Mouse (Mus musculus): ENCODE measurements around the gene Hddc3. TPM values are rescaled to one million over a fixed set of nuclear protein-coding genes. Genes with fewer than 3 reads are reported as not detected.

Gene Hddc3
- polyA plus RNA-seq (2016; fragmentation: Nextera tagmentation; extraction: Ambion mirVana) = 25.8 and 29.6 TPM in 2 replicates

DNA sequence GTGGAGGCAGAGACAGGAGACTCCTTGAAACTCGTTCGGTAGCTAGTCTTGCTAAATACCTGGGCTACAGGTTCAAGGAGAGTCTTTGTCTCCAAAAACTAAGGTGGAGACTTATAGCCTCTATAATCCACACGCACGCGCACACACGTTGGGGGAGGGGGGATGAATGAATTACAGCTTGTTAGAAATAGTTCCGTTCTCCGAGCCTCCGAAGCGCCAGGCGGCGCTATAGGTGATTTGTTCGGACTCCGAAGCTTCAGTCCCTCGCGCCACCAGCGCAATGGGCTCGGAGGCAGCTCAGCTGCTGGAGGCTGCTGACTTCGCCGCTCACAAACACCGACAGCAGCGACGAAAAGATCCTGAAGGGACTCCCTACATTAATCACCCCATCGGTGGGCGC, at the start of gene Hddc3:
Gene Hddc3, plus strand, starts transcription at position 247 of the 400 bp plus-strand sequence.
- peaks cover 48% of the 10 kb centered on the region for H3K4me1 ChIP-seq (replicated peaks)
- peak within 1 kb of the TSS; percentile 78 for H3K9ac ChIP-seq (replicated peaks)
- H3K9me3 ChIP-seq = no peaks in the 10 kb centered on the region
- no peaks in the 10 kb centered on the region for H3K27me3 ChIP-seq
- H3K27ac ChIP-seq = peak within 1 kb of the TSS; percentile 79
- H3K4me3 ChIP-seq (replicated peaks) = peak within 1 kb of the TSS; percentile 56
- peak within 1 kb of the TSS; percentile 76 for H3K4me2 ChIP-seq
- H3K36me3 ChIP-seq = peaks cover 5% of the 10 kb centered on the region; the same call in 1 of the 2 replicates
- ATAC-seq (ENCODE audit: insufficient number of reproducible peaks, insufficient read depth, low FRiP score, low TSS enrichment, low read depth) = no peak
- WGBS = under 1% methylated on average over 25 of the region's 25 CpGs

DNA sequence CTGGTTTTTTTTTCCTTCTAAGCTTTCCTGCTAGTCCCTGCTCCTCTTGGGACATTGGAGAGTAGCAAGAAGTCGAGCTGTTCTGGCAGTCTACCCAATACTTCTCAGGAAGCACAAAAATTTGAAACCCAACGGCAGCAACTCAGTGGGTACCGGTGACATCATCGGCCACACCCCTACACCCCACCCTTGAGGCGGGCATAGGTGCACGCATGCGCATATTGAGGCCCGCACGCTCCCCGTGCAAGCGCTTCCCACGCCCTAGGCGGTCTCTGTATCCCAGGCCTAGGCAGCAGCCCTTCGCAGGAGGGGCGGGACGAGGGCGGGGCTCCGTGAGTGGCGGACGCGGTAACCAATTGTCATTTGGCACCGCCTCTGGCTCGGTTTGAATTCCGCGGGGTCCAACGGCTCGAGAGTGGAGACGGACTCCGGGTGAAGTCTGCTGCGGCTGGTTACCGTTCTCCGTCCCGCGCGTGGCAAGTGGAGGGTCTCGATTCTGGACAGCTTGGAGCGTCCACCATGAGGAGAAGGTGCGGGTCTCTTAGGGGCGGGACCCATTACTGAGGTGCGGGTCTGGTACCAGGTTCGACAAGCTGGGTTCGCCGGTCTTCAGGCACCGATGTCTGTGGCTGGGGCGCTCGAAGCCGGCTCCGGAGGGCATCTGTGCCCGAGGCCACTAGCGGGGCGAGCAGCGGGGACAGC, 48.7 kb upstream of the Hddc3 start, which contains the start of gene Prc1:
Gene Prc1, plus strand, starts transcription at position 389 of the 702 bp plus-strand sequence.
- H3K9me3 ChIP-seq = no peaks in the 10 kb centered on the region
- peaks cover 22% of the 10 kb centered on the region for H3K4me1 ChIP-seq (replicated peaks)
- peaks cover 34% of the 10 kb centered on the region for H3K36me3 ChIP-seq
- peak; percentile 98 for ATAC-seq (ENCODE audit: insufficient number of reproducible peaks, insufficient read depth, low FRiP score, low TSS enrichment, low read depth)
- under 1% methylated on average over 52 of the region's 52 CpGs for WGBS
- peak within 1 kb of the TSS; percentile 78 for H3K9ac ChIP-seq (replicated peaks)
- peak within 1 kb of the TSS; percentile 63 for H3K4me2 ChIP-seq
- no peaks in the 10 kb centered on the region for H3K27me3 ChIP-seq
- peak within 1 kb of the TSS; percentile 88 for H3K27ac ChIP-seq
- H3K4me3 ChIP-seq (replicated peaks) = peak within 1 kb of the TSS; percentile 81

DNA sequence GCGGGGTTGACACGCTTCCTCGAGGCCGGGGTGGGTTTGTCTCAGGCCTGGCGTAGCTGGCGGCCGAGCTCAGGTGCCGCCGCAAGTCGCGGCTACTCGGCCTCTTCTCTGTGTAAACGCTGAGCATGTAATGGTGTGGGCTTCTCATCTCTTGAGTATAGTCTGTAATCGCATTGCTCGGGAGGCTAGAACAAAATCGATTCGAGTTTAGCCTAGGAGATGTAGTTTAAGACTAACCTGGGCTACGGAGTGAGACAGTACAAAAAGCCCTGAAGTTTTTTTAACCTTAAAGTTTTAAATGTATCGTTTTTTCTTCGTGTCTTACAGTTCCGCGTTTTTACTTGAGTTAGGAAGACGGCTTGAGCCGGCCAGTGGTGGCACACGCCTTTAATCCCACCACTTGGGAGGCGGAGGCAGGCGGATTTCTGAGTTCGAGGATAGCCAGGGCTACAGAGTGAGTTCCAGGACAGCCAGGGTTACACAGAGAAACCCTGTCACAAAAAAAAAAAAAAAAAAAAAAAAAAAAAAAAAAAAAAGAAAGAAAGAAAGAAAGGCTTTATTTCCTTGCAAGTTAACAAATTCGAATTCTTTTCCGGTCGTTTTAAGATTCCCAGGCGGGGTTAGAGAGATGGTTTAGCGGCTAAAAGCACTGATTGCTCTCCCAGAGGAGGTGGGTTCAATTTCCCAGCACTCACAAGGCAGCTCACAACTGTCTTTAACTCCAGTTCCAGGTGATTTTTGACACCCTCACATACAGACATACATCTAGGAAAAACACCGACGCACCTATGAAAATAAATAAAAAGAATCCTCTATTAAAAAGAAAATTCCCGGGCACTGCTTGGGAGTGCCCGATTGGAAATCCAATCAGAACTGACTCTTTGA, 47.9 kb upstream of the Hddc3 start:
- Histone ChIP-seq H3K4me1 (replicated peaks) (peaks cover 22% of the 10 kb centered on the region), H3K9ac (replicated peaks) (peak overlapping the region; percentile 78), H3K4me2 (peak overlapping the region; percentile 63), H3K4me3 (replicated peaks) (peak overlapping the region; percentile 81), H3K9me3 (no peaks in the 10 kb centered on the region), H3K36me3 (peaks cover 36% of the 10 kb centered on the region), H3K27ac (peak overlapping the region; percentile 88), H3K27me3 (no peaks in the 10 kb centered on the region)
- 9% methylated on average over 37 of the region's 37 CpGs for whole genome bisulfite sequencing
- peak; percentile 63; the same call in 1 of the 2 replicates for ATAC-seq (ENCODE audit: insufficient number of reproducible peaks, insufficient read depth, low FRiP score, low TSS enrichment, low read depth)

DNA sequence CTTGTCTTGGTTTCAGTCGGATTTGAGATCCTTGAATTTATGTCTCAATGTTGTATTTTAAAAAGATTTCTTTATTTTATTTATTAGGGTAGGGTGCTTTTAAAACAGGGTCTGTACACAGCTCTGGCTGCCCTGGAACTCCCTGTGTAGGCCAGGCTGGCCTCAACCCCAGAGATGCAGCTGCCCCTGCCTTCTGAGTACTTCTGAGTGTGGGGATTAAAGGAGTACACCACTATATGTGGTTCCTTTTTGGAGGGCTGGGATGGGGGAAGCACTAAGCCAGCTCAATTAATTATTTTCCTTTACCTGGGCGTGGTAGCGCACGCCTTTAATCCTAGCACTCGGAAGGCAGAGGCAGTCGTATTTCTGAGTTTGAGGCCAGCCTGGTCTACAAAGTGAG, 46.4 kb upstream of the Hddc3 start:
- WGBS = 94% methylated on average over 6 of the region's 6 CpGs
- Histone ChIP-seq H3K4me1 (replicated peaks) (peaks cover 22% of the 10 kb centered on the region), H3K9ac (replicated peaks) (no peak overlapping the region), H3K4me3 (replicated peaks) (peak overlapping the region; percentile 81; the same call in 1 of the 2 replicates), H3K4me2 (peak overlapping the region; percentile 63), H3K27ac (no peak overlapping the region), H3K36me3 (peaks cover 36% of the 10 kb centered on the region), H3K27me3 (no peaks in the 10 kb centered on the region), H3K9me3 (no peaks in the 10 kb centered on the region)
- no peak for ATAC-seq (ENCODE audit: insufficient number of reproducible peaks, insufficient read depth, low FRiP score, low TSS enrichment, low read depth)

DNA sequence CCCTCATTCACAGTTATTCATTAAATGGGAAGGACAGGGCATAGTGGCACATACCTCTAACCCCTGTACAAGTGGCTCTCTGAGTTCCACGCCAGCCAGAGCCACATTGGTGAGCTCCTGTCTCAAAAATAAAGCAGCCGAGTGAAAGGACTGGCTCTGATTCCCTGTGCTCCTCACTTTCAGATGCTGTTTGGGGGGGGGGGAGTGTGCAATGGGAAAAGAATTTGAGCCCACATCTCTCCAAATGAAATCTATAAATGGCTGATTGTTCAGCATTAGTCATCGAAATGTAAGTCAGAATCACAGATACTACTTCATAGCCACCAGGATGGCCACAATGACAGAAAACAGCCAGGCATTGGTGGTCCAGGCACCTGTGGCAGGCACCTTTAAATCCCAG, 45.9 kb upstream of the Hddc3 start:
- H3K27me3 ChIP-seq = no peaks in the 10 kb centered on the region
- H3K36me3 ChIP-seq = peaks cover 40% of the 10 kb centered on the region
- ATAC-seq (ENCODE audit: insufficient number of reproducible peaks, insufficient read depth, low FRiP score, low TSS enrichment, low read depth) = no peak
- H3K4me3 ChIP-seq (replicated peaks) = no peak overlapping the region
- 87% methylated on average over 3 of the region's 3 CpGs for WGBS
- no peaks in the 10 kb centered on the region for H3K9me3 ChIP-seq
- peaks cover 22% of the 10 kb centered on the region for H3K4me1 ChIP-seq (replicated peaks)
- H3K4me2 ChIP-seq = no peak overlapping the region
- H3K27ac ChIP-seq = no peak overlapping the region
- no peak overlapping the region for H3K9ac ChIP-seq (replicated peaks)

DNA sequence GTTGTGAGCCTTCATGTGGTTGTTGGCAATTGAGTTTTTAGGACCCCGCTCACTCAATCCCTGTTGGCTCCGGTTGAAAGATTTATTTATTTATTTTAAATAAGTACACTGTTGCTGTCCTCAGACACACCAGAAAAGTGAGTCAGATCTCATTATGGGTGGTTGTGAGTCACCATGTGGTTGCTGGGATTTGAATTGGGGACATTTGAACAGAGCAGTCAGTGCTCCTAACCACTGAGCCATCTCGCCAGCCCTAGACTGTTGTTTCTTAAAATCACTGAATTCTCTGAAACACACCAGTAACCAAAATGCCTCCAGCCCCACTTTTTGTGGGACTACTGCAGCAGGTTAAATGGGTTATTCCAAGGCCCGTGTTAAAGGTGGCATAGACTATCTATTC, 44.1 kb upstream of the Hddc3 start:
- WGBS = 98% methylated on average over 4 of the region's 4 CpGs
- H3K27me3 ChIP-seq = no peaks in the 10 kb centered on the region
- H3K36me3 ChIP-seq = peaks cover 53% of the 10 kb centered on the region
- H3K27ac ChIP-seq = no peak overlapping the region
- no peak overlapping the region for H3K4me2 ChIP-seq
- ATAC-seq (ENCODE audit: insufficient number of reproducible peaks, insufficient read depth, low FRiP score, low TSS enrichment, low read depth) = no peak
- no peaks in the 10 kb centered on the region for H3K9me3 ChIP-seq
- peaks cover 22% of the 10 kb centered on the region for H3K4me1 ChIP-seq (replicated peaks)
- H3K4me3 ChIP-seq (replicated peaks) = no peak overlapping the region
- H3K9ac ChIP-seq (replicated peaks) = no peak overlapping the region

DNA sequence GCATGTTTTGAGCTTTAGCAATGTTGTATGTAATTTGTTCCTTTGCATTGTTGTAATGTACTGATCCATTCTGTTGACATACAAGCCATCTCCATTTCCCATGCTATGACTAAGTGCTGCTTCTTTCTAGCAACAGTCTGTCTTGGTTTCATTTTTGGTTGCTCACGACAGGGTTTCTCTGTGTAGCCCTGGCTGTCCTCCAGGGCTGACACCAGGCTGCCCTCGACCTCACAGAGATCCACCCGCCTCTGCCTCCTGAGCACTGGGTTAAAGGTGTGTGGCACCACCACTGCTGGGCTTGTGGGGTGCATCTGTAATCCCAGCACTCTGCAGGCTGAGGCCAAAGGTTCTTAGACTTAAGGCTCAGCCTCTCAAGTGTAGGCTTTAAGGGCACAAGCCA, 43.3 kb upstream of the Hddc3 start:
- no peak for ATAC-seq (ENCODE audit: insufficient number of reproducible peaks, insufficient read depth, low FRiP score, low TSS enrichment, low read depth)
- Histone ChIP-seq H3K27ac (no peak overlapping the region), H3K27me3 (no peaks in the 10 kb centered on the region), H3K4me1 (replicated peaks) (peaks cover 22% of the 10 kb centered on the region), H3K9ac (replicated peaks) (no peak overlapping the region), H3K36me3 (peaks cover 61% of the 10 kb centered on the region), H3K9me3 (no peaks in the 10 kb centered on the region), H3K4me2 (no peak overlapping the region), H3K4me3 (replicated peaks) (no peak overlapping the region)
- WGBS = 97% methylated on average over 3 of the region's 3 CpGs

DNA sequence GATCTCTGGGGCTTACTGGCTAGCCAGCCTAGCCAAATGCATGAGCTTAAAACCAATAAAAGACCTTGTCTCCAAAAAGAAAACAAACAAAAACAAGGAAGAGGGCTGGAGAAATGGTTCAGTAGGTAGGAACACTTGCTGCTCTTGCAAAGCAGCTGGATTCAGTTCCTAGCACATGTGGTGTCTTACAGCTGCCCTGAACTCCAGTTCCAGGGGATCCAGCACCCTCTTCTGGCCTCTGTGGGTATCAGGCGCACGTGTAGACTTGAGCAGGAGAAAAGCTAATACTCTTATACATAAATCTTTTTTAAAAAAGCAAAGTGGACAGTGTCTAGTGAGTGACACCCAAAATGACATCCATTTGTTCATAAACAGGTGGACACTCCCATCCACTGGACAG, 41.4 kb upstream of the Hddc3 start:
- Histone ChIP-seq H3K27ac (no peak overlapping the region), H3K4me2 (no peak overlapping the region), H3K4me3 (replicated peaks) (no peak overlapping the region), H3K4me1 (replicated peaks) (peaks cover 9% of the 10 kb centered on the region), H3K9ac (replicated peaks) (no peak overlapping the region), H3K36me3 (peaks cover 80% of the 10 kb centered on the region), H3K9me3 (no peaks in the 10 kb centered on the region), H3K27me3 (no peaks in the 10 kb centered on the region)
- ATAC-seq (ENCODE audit: insufficient number of reproducible peaks, insufficient read depth, low FRiP score, low TSS enrichment, low read depth) = no peak
- 81% methylated on average over 2 of the region's 2 CpGs for WGBS

DNA sequence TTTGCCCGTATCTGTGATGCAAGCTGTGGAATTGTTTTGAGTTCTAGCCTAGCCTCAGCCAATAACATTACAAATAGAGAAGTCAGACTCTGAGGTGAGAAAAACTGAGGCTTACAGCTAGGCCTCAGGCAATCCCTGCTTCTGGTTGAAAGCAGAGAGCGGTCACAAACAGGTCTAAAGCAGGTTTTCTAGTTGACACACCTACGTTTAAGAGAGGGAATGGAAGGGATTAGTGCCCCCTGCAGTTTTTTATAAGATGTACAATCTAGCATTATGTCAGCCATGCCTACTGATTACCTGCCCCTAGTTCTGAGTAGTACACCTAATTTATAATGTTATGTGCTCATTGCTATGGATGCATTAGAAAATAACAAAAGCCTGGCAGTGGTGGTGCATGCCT, 35.1 kb upstream of the Hddc3 start:
- Histone ChIP-seq H3K4me3 (replicated peaks) (no peak overlapping the region), H3K4me1 (replicated peaks) (no peaks in the 10 kb centered on the region), H3K9me3 (no peaks in the 10 kb centered on the region), H3K36me3 (peaks cover 95% of the 10 kb centered on the region), H3K9ac (replicated peaks) (no peak overlapping the region), H3K27ac (no peak overlapping the region), H3K27me3 (no peaks in the 10 kb centered on the region), H3K4me2 (no peak overlapping the region)
- no peak for ATAC-seq (ENCODE audit: insufficient number of reproducible peaks, insufficient read depth, low FRiP score, low TSS enrichment, low read depth)
- 83% methylated on average over 3 of the region's 3 CpGs for WGBS

DNA sequence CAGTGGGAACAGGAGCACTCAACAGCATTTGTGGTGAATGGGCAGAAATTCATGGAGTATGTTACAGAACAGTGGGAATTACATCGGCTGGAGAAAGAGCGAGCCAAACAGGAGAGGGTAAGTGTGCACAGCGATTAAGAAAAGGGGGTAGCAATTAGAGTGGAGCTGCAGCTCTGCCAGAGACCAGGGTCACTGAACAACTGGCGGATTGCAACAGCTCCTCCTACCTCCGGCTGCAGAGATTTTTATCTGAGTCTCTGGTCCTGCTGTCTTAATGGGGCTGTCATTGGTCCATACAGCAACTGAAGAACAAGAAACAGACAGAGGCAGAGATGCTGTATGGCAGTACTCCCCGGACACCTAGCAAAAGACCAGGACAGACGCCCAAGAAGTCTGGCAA, 32.1 kb upstream of the Hddc3 start:
- H3K4me2 ChIP-seq = no peak overlapping the region
- H3K9me3 ChIP-seq = no peaks in the 10 kb centered on the region
- 83% methylated on average over 7 of the region's 7 CpGs for WGBS
- no peak for ATAC-seq (ENCODE audit: insufficient number of reproducible peaks, insufficient read depth, low FRiP score, low TSS enrichment, low read depth)
- H3K4me1 ChIP-seq (replicated peaks) = no peaks in the 10 kb centered on the region
- no peak overlapping the region for H3K9ac ChIP-seq (replicated peaks)
- no peaks in the 10 kb centered on the region for H3K27me3 ChIP-seq
- H3K4me3 ChIP-seq (replicated peaks) = no peak overlapping the region
- H3K27ac ChIP-seq = no peak overlapping the region
- H3K36me3 ChIP-seq = peaks cover 97% of the 10 kb centered on the region

DNA sequence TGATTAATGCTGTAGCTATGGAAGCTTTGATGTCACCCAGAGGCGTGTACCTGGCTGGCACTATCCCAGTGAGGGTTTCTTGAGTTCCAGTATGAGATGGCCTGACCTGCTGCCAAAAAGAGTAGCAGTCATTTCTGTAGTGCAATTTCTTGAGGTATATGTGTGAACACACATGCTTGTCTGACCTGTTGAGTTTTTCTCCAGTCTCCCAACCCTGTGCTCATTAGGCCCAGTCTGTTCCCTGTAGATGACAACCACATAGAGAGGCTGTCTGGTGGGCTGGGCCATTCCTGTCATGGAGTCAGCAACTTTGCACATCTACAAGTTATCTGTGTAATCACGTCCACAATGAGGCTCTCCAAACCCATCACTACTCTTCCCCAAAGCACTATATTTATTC, 27.2 kb upstream of the Hddc3 start:
- Histone ChIP-seq H3K27me3 (no peaks in the 10 kb centered on the region), H3K36me3 (peaks cover 93% of the 10 kb centered on the region), H3K9ac (replicated peaks) (no peak overlapping the region), H3K9me3 (no peaks in the 10 kb centered on the region), H3K27ac (no peak overlapping the region), H3K4me3 (replicated peaks) (no peak overlapping the region), H3K4me2 (no peak overlapping the region), H3K4me1 (replicated peaks) (no peaks in the 10 kb centered on the region)
- WGBS = 80% methylated on average over 2 of the region's 2 CpGs
- ATAC-seq (ENCODE audit: insufficient number of reproducible peaks, insufficient read depth, low FRiP score, low TSS enrichment, low read depth) = no peak

Data from limb, embryonic 12.5 days (tissue).